Mouse (Mus musculus): Measurements from ENCODE around the gene Anxa2. TPM values are rescaled to one million over a fixed set of nuclear protein-coding genes. Genes with fewer than 3 reads are reported as not detected.

Anxa2 gene
- polyA plus RNA-seq, 1 experiment, result 55.9 TPM

- Histone ChIP-seq H3K27me3 (ENCODE audit: control insufficient read depth, insufficient read depth, low read length) (0 out of 2 replicates have a peak, but pooled peaks cover 1% of the 10 kb centered on the region), H3K27ac (ENCODE audit: insufficient read depth, low read length) (no peak overlapping the region), H3K4me1 (ENCODE audit: control insufficient read depth, insufficient read depth, insufficient read length) (peaks cover 8% of the 10 kb centered on the region), H3K4me3 (ENCODE audit: extremely low read depth, insufficient read depth, insufficient read length) (no peak overlapping the region), H3K36me3 (ENCODE audit: control insufficient read depth, insufficient read depth, low read length) (no peaks in the 10 kb centered on the region)
- no peak for DNase-seq (ENCODE audit: low read depth in 1 of 2, low spot score in 2 of 2)
- 86% methylated on average over 10 of the region's 10 CpGs for WGBS
- no peak for TF ChIP-seq POLR2A (IDR thresholded peaks at IDR 0.05; ENCODE audit: low read depth, low read length)
- no peak for TF ChIP-seq CTCF (IDR thresholded peaks at IDR 0.05; ENCODE audit: extremely low read depth, insufficient read depth, insufficient read length, insufficient replicate concordance)
Measured at GRCm38 (mm10) chr9:69451886-69452810, 1.3 kb upstream of the Anxa2 start.

- 2% methylated on average over 32 of the region's 32 CpGs for WGBS
- no peak for TF ChIP-seq CTCF (IDR thresholded peaks at IDR 0.05; ENCODE audit: extremely low read depth, insufficient read depth, insufficient read length, insufficient replicate concordance)
- no peak for TF ChIP-seq POLR2A (IDR thresholded peaks at IDR 0.05; ENCODE audit: low read depth, low read length)
- peak overlapping the region; percentile 43 for H3K27ac ChIP-seq (ENCODE audit: insufficient read depth, low read length)
- 0 out of 2 replicates have a peak, but pooled peaks cover 1% of the 10 kb centered on the region for H3K27me3 ChIP-seq (ENCODE audit: control insufficient read depth, insufficient read depth, low read length)
- peak in 1 of 2 experiments; percentile 13 for DNase-seq (ENCODE audit: low read depth in 1 of 2, low spot score in 2 of 2)
- H3K4me3 ChIP-seq (ENCODE audit: extremely low read depth, insufficient read depth, insufficient read length), result peak overlapping the region; percentile 59
- H3K4me1 ChIP-seq (ENCODE audit: control insufficient read depth, insufficient read depth, insufficient read length), result peaks cover 8% of the 10 kb centered on the region
- no peaks in the 10 kb centered on the region for H3K36me3 ChIP-seq (ENCODE audit: control insufficient read depth, insufficient read depth, low read length)
Measured at GRCm38 (mm10) chr9:69453901-69454666, 664 bp downstream of the Anxa2 start.

GRCm38 (mm10) chr9:69454691-69455090 lies 1.3 kb downstream of the Anxa2 start:
- Histone ChIP-seq H3K27ac (ENCODE audit: insufficient read depth, low read length) (peak overlapping the region; percentile 35; the same call in 1 of the 2 replicates), H3K36me3 (ENCODE audit: control insufficient read depth, insufficient read depth, low read length) (no peaks in the 10 kb centered on the region), H3K4me1 (ENCODE audit: control insufficient read depth, insufficient read depth, insufficient read length) (peaks cover 8% of the 10 kb centered on the region), H3K4me3 (ENCODE audit: extremely low read depth, insufficient read depth, insufficient read length) (no peak overlapping the region), H3K27me3 (ENCODE audit: control insufficient read depth, insufficient read depth, low read length) (0 out of 2 replicates have a peak, but pooled peaks cover 1% of the 10 kb centered on the region)
- 38% methylated on average over 4 of the region's 4 CpGs for WGBS
- no peak for DNase-seq (ENCODE audit: low read depth in 1 of 2, low spot score in 2 of 2)
- TF ChIP-seq POLR2A (IDR thresholded peaks at IDR 0.05; ENCODE audit: low read depth, low read length), result no peak
- no peak for TF ChIP-seq CTCF (IDR thresholded peaks at IDR 0.05; ENCODE audit: extremely low read depth, insufficient read depth, insufficient read length, insufficient replicate concordance)

- 33% methylated on average over 4 of the region's 4 CpGs for WGBS
- Histone ChIP-seq H3K4me1 (ENCODE audit: control insufficient read depth, insufficient read depth, insufficient read length) (peaks cover 8% of the 10 kb centered on the region), H3K36me3 (ENCODE audit: control insufficient read depth, insufficient read depth, low read length) (no peaks in the 10 kb centered on the region), H3K4me3 (ENCODE audit: extremely low read depth, insufficient read depth, insufficient read length) (peak overlapping the region; percentile 9; the same call in 1 of the 2 replicates), H3K27ac (ENCODE audit: insufficient read depth, low read length) (peak overlapping the region; percentile 7; the same call in 1 of the 2 replicates), H3K27me3 (ENCODE audit: control insufficient read depth, insufficient read depth, low read length) (0 out of 2 replicates have a peak, but pooled peaks cover 1% of the 10 kb centered on the region)
- TF ChIP-seq CTCF (IDR thresholded peaks at IDR 0.05; ENCODE audit: extremely low read depth, insufficient read depth, insufficient read length, insufficient replicate concordance), result no peak
- no peak for TF ChIP-seq POLR2A (IDR thresholded peaks at IDR 0.05; ENCODE audit: low read depth, low read length)
- no peak for DNase-seq (ENCODE audit: low read depth in 1 of 2, low spot score in 2 of 2)
Measured at GRCm38 (mm10) chr9:69455391-69455790, 2.0 kb downstream of the Anxa2 start.

DNA sequence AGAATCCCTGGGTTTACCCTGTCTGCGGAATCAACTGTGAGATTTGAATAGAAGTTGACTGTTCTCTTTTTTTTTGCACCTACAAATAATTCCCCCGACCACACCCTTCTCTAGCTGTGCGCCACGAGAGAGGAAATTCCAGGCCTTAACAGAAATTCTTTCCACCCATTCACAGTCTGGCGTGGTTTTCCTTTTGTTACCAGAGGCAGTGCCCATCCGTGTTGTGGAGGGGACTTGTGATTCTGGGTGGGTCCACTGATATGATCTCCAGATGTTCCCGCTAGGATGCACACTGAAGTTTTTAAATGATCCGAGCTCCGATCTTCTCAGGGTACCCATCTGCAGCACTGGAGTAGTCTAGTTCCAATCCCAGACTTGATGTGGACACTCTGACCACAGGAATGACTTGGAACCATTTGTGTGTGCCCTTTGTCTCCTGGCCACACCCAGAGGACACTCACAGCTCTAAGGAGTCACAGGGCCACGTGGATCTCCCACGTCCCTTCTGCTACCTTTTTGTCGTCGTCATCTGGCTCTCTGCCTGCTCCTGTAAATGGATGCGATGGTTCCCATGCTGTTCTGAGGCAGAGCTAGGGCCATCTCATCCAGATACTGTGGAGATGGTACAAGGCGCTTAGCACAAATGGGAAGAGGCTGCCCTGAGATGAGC lies 3.1 kb downstream of the Anxa2 start:
- DNase-seq (ENCODE audit: low read depth in 1 of 2, low spot score in 2 of 2), result no peak
- Histone ChIP-seq H3K4me3 (ENCODE audit: extremely low read depth, insufficient read depth, insufficient read length) (no peak overlapping the region), H3K27me3 (ENCODE audit: control insufficient read depth, insufficient read depth, low read length) (0 out of 2 replicates have a peak, but pooled peaks cover 1% of the 10 kb centered on the region), H3K36me3 (ENCODE audit: control insufficient read depth, insufficient read depth, low read length) (no peaks in the 10 kb centered on the region), H3K27ac (ENCODE audit: insufficient read depth, low read length) (no peak overlapping the region), H3K4me1 (ENCODE audit: control insufficient read depth, insufficient read depth, insufficient read length) (peaks cover 8% of the 10 kb centered on the region)
- TF ChIP-seq POLR2A (IDR thresholded peaks at IDR 0.05; ENCODE audit: low read depth, low read length), result no peak
- no peak for TF ChIP-seq CTCF (IDR thresholded peaks at IDR 0.05; ENCODE audit: extremely low read depth, insufficient read depth, insufficient read length, insufficient replicate concordance)
- WGBS, result 80% methylated on average over 15 of the region's 15 CpGs

DNA sequence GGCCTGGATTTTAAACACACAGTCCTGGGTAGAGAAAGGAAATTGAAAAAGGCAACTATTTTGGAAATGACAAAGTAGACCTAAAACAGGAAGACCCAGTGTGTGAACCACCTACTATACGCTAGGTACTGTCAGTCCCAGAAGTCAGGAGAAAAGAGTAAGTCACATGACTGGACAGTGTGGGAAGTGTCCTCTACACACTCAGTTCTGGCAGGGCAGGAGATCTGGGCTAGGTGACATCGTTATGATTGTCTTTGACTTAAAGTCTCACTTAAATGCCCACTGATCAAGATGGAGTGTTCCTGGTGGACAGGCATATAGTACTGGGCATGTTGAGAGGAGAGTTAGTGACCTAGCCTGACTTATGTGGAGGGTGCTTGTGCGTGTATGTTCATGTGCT lies 3.7 kb downstream of the Anxa2 start:
- Histone ChIP-seq H3K27me3 (ENCODE audit: control insufficient read depth, insufficient read depth, low read length) (0 out of 2 replicates have a peak, but pooled peaks cover 1% of the 10 kb centered on the region), H3K4me3 (ENCODE audit: extremely low read depth, insufficient read depth, insufficient read length) (no peak overlapping the region), H3K4me1 (ENCODE audit: control insufficient read depth, insufficient read depth, insufficient read length) (peaks cover 8% of the 10 kb centered on the region), H3K27ac (ENCODE audit: insufficient read depth, low read length) (no peak overlapping the region), H3K36me3 (ENCODE audit: control insufficient read depth, insufficient read depth, low read length) (no peaks in the 10 kb centered on the region)
- WGBS, result 89% methylated on average over 3 of the region's 3 CpGs
- no peak for DNase-seq (ENCODE audit: low read depth in 1 of 2, low spot score in 2 of 2)
- TF ChIP-seq CTCF (IDR thresholded peaks at IDR 0.05; ENCODE audit: extremely low read depth, insufficient read depth, insufficient read length, insufficient replicate concordance), result no peak
- no peak for TF ChIP-seq POLR2A (IDR thresholded peaks at IDR 0.05; ENCODE audit: low read depth, low read length)

All from spleen, adult 2 months (tissue).